Mouse (Mus musculus) lung, embryonic 16.5 days (tissue): ENCODE results near the gene Rab32. TPM values are rescaled to one million over a fixed set of nuclear protein-coding genes. Genes with fewer than 3 reads are reported as not detected.
A peak's percentile ranks its signal among the peaks of the same experiment; 100 is the strongest.

ENCODE experiments used
- ATAC-seq: fragments of 200-750 bp; cut with Nextera tagmentation; 2 replicates; pipeline ENCODE4 v1.8.0; 2017; ENCODE audit warnings: low read depth, mild to moderate bottlenecking, moderate library complexity
- H3K27ac ChIP-seq: fragments of 300-500 bp; sonication (generic); 2 replicates; pipeline ENCODE4 v1.5.1; 2014; ENCODE audit warnings: mild to moderate bottlenecking, control low read depth, low read length
- H3K27me3 ChIP-seq: fragments of 300-500 bp; sonication (generic); 2 replicates; pipeline ENCODE4 v1.6.1; 2014; ENCODE audit warnings: low read depth, low read length, mixed read lengths; ENCODE audit not compliant: control insufficient read depth, insufficient read depth
- H3K36me3 ChIP-seq: fragments of 300-500 bp; sonication (generic); 2 replicates; pipeline ENCODE4 v1.6.1; 2014; ENCODE audit warnings: low read length; ENCODE audit not compliant: control insufficient read depth, insufficient read depth
- H3K4me1 ChIP-seq: fragments of 300-500 bp; sonication (generic); replicated peaks from 2 replicates; pipeline ENCODE4 v1.6.1; 2014; ENCODE audit warnings: low read length, mixed read lengths; ENCODE audit not compliant: control insufficient read depth, insufficient read depth
- H3K4me2 ChIP-seq: fragments of 300-500 bp; sonication (generic); 2 replicates; pipeline ENCODE4 v1.6.1; 2014; ENCODE audit warnings: low read depth, low read length, control low read depth
- H3K4me3 ChIP-seq: fragments of 300-500 bp; sonication (generic); 2 replicates; pipeline ENCODE4 v1.5.1; 2014; ENCODE audit warnings: mild to moderate bottlenecking, low read length, control low read depth
- H3K9ac ChIP-seq: fragments of 300-500 bp; sonication (generic); 2 replicates; pipeline ENCODE4 v1.6.1; 2014; ENCODE audit warnings: low read length, control low read depth
- H3K9me3 ChIP-seq: fragments of 300-500 bp; sonication (generic); 2 replicates; pipeline ENCODE4 v1.6.1; 2016; ENCODE audit warnings: low read length; ENCODE audit not compliant: control insufficient read depth
- WGBS: fragments of 180-500 bp; shearing (Covaris S2); extraction: QIAGEN DNeasy Blood & Tissue Kit; methylation state at CpG from one replicate; pipeline ENCODE4 v1.1.7; 2014; 5-methylcytosine and 5-hydroxymethylcytosine counted together
- polyA plus RNA-seq: library from polyadenylated mRNA; unstranded; fragments of >200 nt; fragmentation: Nextera tagmentation; extraction: Ambion mirVana; gene quantifications from 2 replicates; pipeline ENCODE4 v1.2.1, GENCODE M21; 2015

The Rab32 gene
- polyA plus RNA-seq, 1 experiment from 2014 or later: 18.9 TPM

DNA sequence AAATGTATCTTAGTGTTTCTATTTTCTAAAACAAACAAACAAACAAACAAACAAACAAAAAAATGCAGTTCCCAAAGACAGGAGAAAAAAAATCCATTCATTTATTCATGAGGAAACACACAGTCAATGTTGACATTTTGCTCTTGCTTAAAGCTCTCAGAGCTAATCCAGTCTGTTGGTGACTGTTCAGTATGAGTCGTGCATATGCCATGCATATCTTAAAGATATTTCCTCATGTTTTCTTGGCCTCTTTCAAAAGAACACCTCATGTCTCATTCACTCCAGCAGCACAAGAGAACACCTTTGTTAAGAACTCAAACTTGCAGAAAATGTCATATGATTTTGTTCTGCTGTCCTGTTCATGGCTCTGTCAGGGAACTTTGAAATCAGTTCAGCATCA, 7.9 kb downstream of the Rab32 start:
- Histone ChIP-seq H3K9me3 (no peaks in the 10 kb centered on the region), H3K27ac (no peak overlapping the region), H3K4me2 (no peak overlapping the region), H3K36me3 (no peaks in the 10 kb centered on the region), H3K4me1 (no peaks in the 10 kb centered on the region; the same call in 1 of the 2 replicates), H3K4me3 (no peak overlapping the region), H3K9ac (no peak overlapping the region), H3K27me3 (no peaks in the 10 kb centered on the region)
- ATAC-seq: no peak
- 74% methylated on average over 1 of the region's 1 CpGs for WGBS

DNA sequence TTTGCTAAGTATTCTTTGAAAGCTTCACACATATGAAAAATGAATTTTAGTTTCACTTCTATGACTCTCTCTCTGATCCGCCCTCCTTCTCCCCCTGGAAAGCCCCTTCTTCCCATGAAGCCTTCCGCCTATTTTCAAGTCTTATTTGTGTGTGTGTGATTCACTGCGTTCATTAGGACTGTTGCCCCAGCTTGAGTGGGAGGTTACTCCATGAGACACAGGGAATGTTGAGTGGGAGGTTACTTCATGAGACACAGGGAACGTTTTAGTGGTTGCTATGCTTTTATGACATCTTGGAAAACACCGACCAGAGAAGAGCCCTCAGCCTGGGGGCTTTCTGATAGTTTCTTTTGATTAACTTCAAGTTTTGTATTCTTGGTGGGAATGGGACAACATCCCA, 11.4 kb downstream of the Rab32 start:
- no peak for ATAC-seq
- H3K27ac ChIP-seq: no peak overlapping the region
- WGBS: 45% methylated on average over 5 of the region's 5 CpGs
- H3K36me3 ChIP-seq: no peaks in the 10 kb centered on the region
- H3K9me3 ChIP-seq: no peaks in the 10 kb centered on the region
- H3K4me3 ChIP-seq: 0 out of 2 replicates have a peak overlapping the region, but pooled peaks have one; percentile 8
- H3K4me1 ChIP-seq: no peaks in the 10 kb centered on the region; the same call in 1 of the 2 replicates
- peak overlapping the region; percentile 38 for H3K4me2 ChIP-seq
- no peaks in the 10 kb centered on the region for H3K27me3 ChIP-seq
- no peak overlapping the region for H3K9ac ChIP-seq

DNA sequence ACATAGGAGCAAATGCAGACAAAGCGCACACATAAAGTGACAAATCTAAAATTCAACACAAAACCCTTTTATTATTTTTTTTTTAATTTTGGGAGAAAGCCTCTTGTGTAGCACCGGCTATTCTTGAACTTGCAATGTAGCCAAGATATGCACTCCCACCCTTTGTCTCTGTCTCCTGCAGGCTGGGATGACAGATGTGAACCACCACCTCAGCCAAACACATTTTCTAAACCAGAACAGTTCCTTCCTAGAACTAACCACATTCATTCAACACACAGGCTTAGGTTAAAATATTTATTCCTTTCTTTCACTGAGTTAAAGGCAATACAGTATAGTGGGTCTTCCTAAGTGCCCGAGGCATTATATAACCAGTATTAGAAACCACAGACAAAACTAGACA, 13.1 kb downstream of the Rab32 start:
- Histone ChIP-seq H3K27ac (no peak overlapping the region), H3K27me3 (no peaks in the 10 kb centered on the region), H3K9ac (no peak overlapping the region), H3K4me3 (no peak overlapping the region), H3K4me2 (no peak overlapping the region), H3K4me1 (no peaks in the 10 kb centered on the region; the same call in 1 of the 2 replicates), H3K9me3 (no peaks in the 10 kb centered on the region), H3K36me3 (no peaks in the 10 kb centered on the region)
- ATAC-seq: no peak
- WGBS: 90% methylated on average over 3 of the region's 3 CpGs

Other genes starting within 250 kb of the Rab32 start
- gene Adgb, start 85.9 kb downstream of the Rab32 start, polyA plus RNA-seq: 1.1 and 1.4 TPM in 2 replicates
- gene Gm10944, start 123.1 kb upstream of the Rab32 start, polyA plus RNA-seq: not detected in 2 replicates